Comparison of ENCODE assay signal across 26 mouse cellular contexts in genomic region chr19:57957363-57957762, GRCm38 (mm10).
DNase-seq lines count a peak whose midpoint lies in the region; ATAC-seq lines count a peak whose summit lies in the region.
"Had no signal": no experiment of that assay in that cellular context is flagged by ENCODE, and none has a peak within 500 bp of the region (broad histone marks: within the 10 kb centered on the region; RNA-seq: fewer than 3 reads in every experiment).

No protein-coding gene starts in this region.

- WGBS in heart, embryonic 10.5 days = 89% methylated on average over 3 of the region's 3 CpGs
- 47% methylated on average over 3 of the region's 3 CpGs for WGBS in liver, embryonic 12.5 days (ENCODE audit: insufficient replicate concordance)
- WGBS in liver, embryonic 16.5 days (ENCODE audit: insufficient replicate concordance) = 48% methylated on average over 3 of the region's 3 CpGs

- peak; percentile 27 for DNase-seq in heart, embryonic 10.5 days (ENCODE audit: low spot score)
- DNase-seq in heart, adult 18-20 months = no peak
- DNase-seq in liver = no peak
- no peak for DNase-seq in adrenal gland, adult 2 months
- DNase-seq: adrenal gland, adult 8-10 months; adrenal gland, postnatal 25 days; B cell, adult 2 months; cerebellum, adult 11-12 months; cerebellum, adult 8-10 months; cerebellum, postnatal 10 days; cerebellum, postnatal 36 days; embryo, embryonic 11 days; gastrocnemius, postnatal 10 days; gastrocnemius, postnatal 36 days had no signal

- no peak overlapping the region for H3K4me3 ChIP-seq in heart, embryonic 10.5 days
- no peak overlapping the region for H3K4me3 ChIP-seq in liver, embryonic 12.5 days
- H3K4me3 ChIP-seq in liver, embryonic 16.5 days (ENCODE audit: low read depth, low read length) = no peak overlapping the region
- H3K4me3 ChIP-seq: embryonic facial prominence, embryonic 10.5 days; embryonic facial prominence, embryonic 13.5 days; erythroblast, embryonic 14.5 days; forebrain, embryonic 12.5 days; forebrain, embryonic 15.5 days; hindbrain, embryonic 13.5 days; intestine, embryonic 15.5 days had no signal

- no peaks in the 10 kb centered on the region for H3K36me3 ChIP-seq in heart, embryonic 10.5 days
- no peaks in the 10 kb centered on the region for H3K36me3 ChIP-seq in liver, embryonic 12.5 days
- no peaks in the 10 kb centered on the region for H3K36me3 ChIP-seq in liver, embryonic 16.5 days (ENCODE audit: control insufficient read depth, insufficient read depth)
- H3K36me3 ChIP-seq: embryonic facial prominence, embryonic 10.5 days; embryonic facial prominence, embryonic 13.5 days; forebrain, embryonic 12.5 days; forebrain, embryonic 15.5 days; hindbrain, embryonic 13.5 days; intestine, embryonic 15.5 days had no signal

- no peaks in the 10 kb centered on the region for H3K9me3 ChIP-seq in heart, embryonic 10.5 days
- no peaks in the 10 kb centered on the region for H3K9me3 ChIP-seq in liver, embryonic 12.5 days (replicated peaks)
- no peaks in the 10 kb centered on the region for H3K9me3 ChIP-seq in liver, embryonic 16.5 days (replicated peaks; ENCODE audit: control insufficient read depth, low read length)
- H3K9me3 ChIP-seq: embryonic facial prominence, embryonic 10.5 days; embryonic facial prominence, embryonic 13.5 days; forebrain, embryonic 12.5 days; forebrain, embryonic 15.5 days; hindbrain, embryonic 13.5 days; intestine, embryonic 15.5 days had no signal

- H3K9ac ChIP-seq in liver, embryonic 12.5 days = no peak overlapping the region
- H3K9ac ChIP-seq in liver, embryonic 16.5 days (ENCODE audit: low read depth, low read length) = no peak overlapping the region
- H3K9ac ChIP-seq: embryonic facial prominence, embryonic 13.5 days; forebrain, embryonic 12.5 days; forebrain, embryonic 15.5 days; hindbrain, embryonic 13.5 days; intestine, embryonic 15.5 days had no signal

- H3K4me1 ChIP-seq in heart, embryonic 10.5 days = no peaks in the 10 kb centered on the region
- H3K4me1 ChIP-seq in liver, embryonic 12.5 days = peaks cover 26% of the 10 kb centered on the region
- H3K4me1 ChIP-seq in liver, embryonic 16.5 days (ENCODE audit: control insufficient read depth, low read depth, low read length) = no peaks in the 10 kb centered on the region; the same call in 1 of the 2 replicates
- H3K4me1 ChIP-seq: embryonic facial prominence, embryonic 13.5 days; intestine, embryonic 15.5 days had no signal

- H3K4me2 ChIP-seq in liver, embryonic 12.5 days = no peak overlapping the region
- H3K4me2 ChIP-seq in liver, embryonic 16.5 days (ENCODE audit: low read depth, low read length) = no peak overlapping the region
- H3K4me2 ChIP-seq: embryonic facial prominence, embryonic 13.5 days; forebrain, embryonic 12.5 days; forebrain, embryonic 15.5 days; heart, embryonic 11.5 days; hindbrain, embryonic 13.5 days; intestine, embryonic 15.5 days had no signal

- H3K27me3 ChIP-seq in heart, embryonic 10.5 days (ENCODE audit: insufficient read depth, poor library complexity, severe bottlenecking) = no peaks in the 10 kb centered on the region
- H3K27me3 ChIP-seq in liver, embryonic 12.5 days (replicated peaks) = no peaks in the 10 kb centered on the region
- H3K27me3 ChIP-seq in liver, embryonic 16.5 days (ENCODE audit: control insufficient read depth, insufficient read depth, low read depth, low read length) = no peaks in the 10 kb centered on the region
- H3K27me3 ChIP-seq: CH12.LX; embryonic facial prominence, embryonic 13.5 days; forebrain, embryonic 12.5 days; forebrain, embryonic 15.5 days; hindbrain, embryonic 13.5 days; intestine, embryonic 15.5 days had no signal

- H3K27ac ChIP-seq in heart, embryonic 10.5 days = no peak overlapping the region
- H3K27ac ChIP-seq in liver, embryonic 12.5 days = no peak overlapping the region
- no peak overlapping the region for H3K27ac ChIP-seq in liver, embryonic 16.5 days (ENCODE audit: low read length)
- H3K27ac ChIP-seq: embryonic facial prominence, embryonic 10.5 days; embryonic facial prominence, embryonic 13.5 days; forebrain, embryonic 12.5 days; forebrain, embryonic 15.5 days; hindbrain, embryonic 13.5 days; intestine, embryonic 15.5 days had no signal

- peak; percentile 44; the same call in 1 of the 2 replicates for ATAC-seq in liver, embryonic 12.5 days
- ATAC-seq in liver, embryonic 16.5 days (ENCODE audit: low read depth) = peak; percentile 37
- ATAC-seq: forebrain, embryonic 15.5 days; hindbrain, embryonic 16.5 days; intestine, embryonic 15.5 days had no signal
